Mouse (Mus musculus): ENCODE results near the gene Dlg3. TPM values are rescaled to one million over a fixed set of nuclear protein-coding genes. Genes with fewer than 3 reads are reported as not detected.
A peak's percentile ranks its signal among the peaks of the same experiment; 100 is the strongest.

The Dlg3 gene
- polyA plus RNA-seq, 2 experiments: 0.53 to 1.9 TPM

- Histone ChIP-seq H3K27me3 (ENCODE audit: control insufficient read depth, insufficient read depth, low read length) (no peaks in the 10 kb centered on the region), H3K4me3 (ENCODE audit: insufficient read depth in 1 of 2, low read depth in 2 of 2, low read length in 2 of 2) (peak overlapping the region; percentile 56 to 59), H3K4me2 (ENCODE audit: low read depth) (peak overlapping the region; percentile 63), H3K4me1 (replicated peaks; ENCODE audit: control insufficient read depth in 2 of 2, insufficient read depth in 2 of 2, low read length in 1 of 2) (peaks cover 0 to 2% of the 10 kb centered on the region in 2 experiments; a peak in 1 of 4 replicates), H3K27ac (no peak overlapping the region), H3K9me3 (ENCODE audit: control insufficient read depth, low read length) (no peaks in the 10 kb centered on the region), H3K36me3 (replicated peaks; ENCODE audit: control insufficient read depth, insufficient read depth, low read depth) (no peaks in the 10 kb centered on the region), H3K9ac (replicated peaks) (no peak overlapping the region)
- DNase-seq (ENCODE audit: low read depth in 3 of 3, low spot score in 3 of 3): peak; percentile 45 to 50 (median 49)
- 16% methylated on average over 33 of the region's 49 CpGs for WGBS (ENCODE audit: insufficient replicate concordance)
- TF ChIP-seq EP300 (IDR thresholded peaks at IDR 0.05; ENCODE audit: low read depth): no peak
- TF ChIP-seq CTCF (IDR thresholded peaks at IDR 0.05; ENCODE audit: low read depth): no peak
- peak; percentile 95 for ATAC-seq (ENCODE audit: insufficient read depth)
These were observed 9.6 kb downstream of the Dlg3 start for GRCm38 (mm10) chrX:100776985-100777654.

- ATAC-seq (ENCODE audit: insufficient read depth) (no peak), DNase-seq (ENCODE audit: low read depth in 3 of 3, low spot score in 3 of 3) (no peak)
- H3K27me3 ChIP-seq (ENCODE audit: control insufficient read depth, insufficient read depth, low read length): no peaks in the 10 kb centered on the region
- H3K4me1 ChIP-seq (replicated peaks; ENCODE audit: control insufficient read depth in 2 of 2, insufficient read depth in 2 of 2, low read length in 1 of 2): peaks cover 0 to 2% of the 10 kb centered on the region in 2 experiments; a peak in 1 of 4 replicates
- no peak for TF ChIP-seq EP300 (IDR thresholded peaks at IDR 0.05; ENCODE audit: low read depth)
- TF ChIP-seq CTCF (IDR thresholded peaks at IDR 0.05; ENCODE audit: low read depth): no peak
- H3K27ac ChIP-seq: no peak overlapping the region
- H3K9me3 ChIP-seq (ENCODE audit: control insufficient read depth, low read length): no peaks in the 10 kb centered on the region
- no peak overlapping the region for H3K9ac ChIP-seq (replicated peaks)
- peak overlapping the region; percentile 56 to 59 for H3K4me3 ChIP-seq (ENCODE audit: insufficient read depth in 1 of 2, low read depth in 2 of 2, low read length in 2 of 2)
- peak overlapping the region; percentile 63 for H3K4me2 ChIP-seq (ENCODE audit: low read depth)
- 21% methylated on average over 10 of the region's 10 CpGs for WGBS (ENCODE audit: insufficient replicate concordance)
- H3K36me3 ChIP-seq (replicated peaks; ENCODE audit: control insufficient read depth, insufficient read depth, low read depth): no peaks in the 10 kb centered on the region
These were observed 10.2 kb downstream of the Dlg3 start for GRCm38 (mm10) chrX:100777655-100778234.

GRCm38 (mm10) chrX:100778397-100778796, 10.9 kb downstream of the Dlg3 start:
- Histone ChIP-seq H3K27me3 (ENCODE audit: control insufficient read depth, insufficient read depth, low read length) (no peaks in the 10 kb centered on the region), H3K4me2 (ENCODE audit: low read depth) (peak overlapping the region; percentile 63; the same call in 1 of the 2 replicates), H3K9ac (replicated peaks) (no peak overlapping the region), H3K27ac (no peak overlapping the region), H3K9me3 (ENCODE audit: control insufficient read depth, low read length) (no peaks in the 10 kb centered on the region), H3K4me1 (replicated peaks; ENCODE audit: control insufficient read depth in 2 of 2, insufficient read depth in 2 of 2, low read length in 1 of 2) (peaks cover 0 to 2% of the 10 kb centered on the region in 2 experiments; a peak in 1 of 4 replicates), H3K4me3 (ENCODE audit: insufficient read depth in 1 of 2, low read depth in 2 of 2, low read length in 2 of 2) (no peak overlapping the region), H3K36me3 (replicated peaks; ENCODE audit: control insufficient read depth, insufficient read depth, low read depth) (no peaks in the 10 kb centered on the region)
- 45% methylated on average over 5 of the region's 5 CpGs for WGBS (ENCODE audit: insufficient replicate concordance)
- TF ChIP-seq EP300 (IDR thresholded peaks at IDR 0.05; ENCODE audit: low read depth): no peak
- no peak for TF ChIP-seq CTCF (IDR thresholded peaks at IDR 0.05; ENCODE audit: low read depth)
- DNase-seq (ENCODE audit: low read depth in 3 of 3, low spot score in 3 of 3): no peak
- ATAC-seq (ENCODE audit: insufficient read depth): no peak

GRCm38 (mm10) chrX:100789322-100789721, 21.8 kb downstream of the Dlg3 start:
- 65% methylated on average over 4 of the region's 4 CpGs for WGBS (ENCODE audit: insufficient replicate concordance)
- no peak overlapping the region for H3K27ac ChIP-seq
- H3K4me3 ChIP-seq (ENCODE audit: insufficient read depth in 1 of 2, low read depth in 2 of 2, low read length in 2 of 2): no peak overlapping the region
- DNase-seq (ENCODE audit: low read depth in 3 of 3, low spot score in 3 of 3) (no peak), ATAC-seq (ENCODE audit: insufficient read depth) (no peak)
- TF ChIP-seq EP300 (IDR thresholded peaks at IDR 0.05; ENCODE audit: low read depth) (no peak), CTCF (IDR thresholded peaks at IDR 0.05; ENCODE audit: low read depth) (no peak)
- H3K9me3 ChIP-seq (ENCODE audit: control insufficient read depth, low read length): no peaks in the 10 kb centered on the region
- H3K4me2 ChIP-seq (ENCODE audit: low read depth): no peak overlapping the region
- no peak overlapping the region for H3K9ac ChIP-seq (replicated peaks)
- no peaks in the 10 kb centered on the region for H3K36me3 ChIP-seq (replicated peaks; ENCODE audit: control insufficient read depth, insufficient read depth, low read depth)
- no peaks in the 10 kb centered on the region for H3K27me3 ChIP-seq (ENCODE audit: control insufficient read depth, insufficient read depth, low read length)
- H3K4me1 ChIP-seq (replicated peaks; ENCODE audit: control insufficient read depth in 2 of 2, insufficient read depth in 2 of 2, low read length in 1 of 2): no peaks in the 10 kb centered on the region

GRCm38 (mm10) chrX:100796041-100796740, 28.7 kb downstream of the Dlg3 start:
- no peaks in the 10 kb centered on the region for H3K4me1 ChIP-seq (replicated peaks; ENCODE audit: control insufficient read depth in 2 of 2, insufficient read depth in 2 of 2, low read length in 1 of 2)
- ATAC-seq (ENCODE audit: insufficient read depth) (no peak), DNase-seq (ENCODE audit: low read depth in 3 of 3, low spot score in 3 of 3) (no peak)
- H3K27me3 ChIP-seq (ENCODE audit: control insufficient read depth, insufficient read depth, low read length): no peaks in the 10 kb centered on the region
- H3K9me3 ChIP-seq (ENCODE audit: control insufficient read depth, low read length): no peaks in the 10 kb centered on the region
- no peak overlapping the region for H3K9ac ChIP-seq (replicated peaks)
- TF ChIP-seq EP300 (IDR thresholded peaks at IDR 0.05; ENCODE audit: low read depth) (no peak), CTCF (IDR thresholded peaks at IDR 0.05; ENCODE audit: low read depth) (no peak)
- WGBS (ENCODE audit: insufficient replicate concordance): 59% methylated on average over 6 of the region's 6 CpGs
- H3K4me3 ChIP-seq (ENCODE audit: insufficient read depth in 1 of 2, low read depth in 2 of 2, low read length in 2 of 2): no peak overlapping the region
- H3K4me2 ChIP-seq (ENCODE audit: low read depth): no peak overlapping the region
- no peaks in the 10 kb centered on the region for H3K36me3 ChIP-seq (replicated peaks; ENCODE audit: control insufficient read depth, insufficient read depth, low read depth)
- no peak overlapping the region for H3K27ac ChIP-seq

Measured in liver, embryonic 14.5 days (tissue).